Mouse (Mus musculus) MEL (cell line): ENCODE results near the gene Hoxc5. TPM values are rescaled to one million over a fixed set of nuclear protein-coding genes. Genes with fewer than 3 reads are reported as not detected.

Source experiments
- DNase-seq: peaks from one replicate; pipeline ENCODE4 v3.0.0; 2011; ENCODE audit warnings: low read depth, low spot score
- H3K27ac ChIP-seq: 2 replicates; pipeline ENCODE4 v1.5.1; 2012; ENCODE audit warnings: low read depth, mild to moderate bottlenecking, control low read depth, low read length, moderate library complexity; ENCODE audit not compliant: control insufficient read depth
- H3K27me3 ChIP-seq, 2 experiments: fragments of 150-350 bp in 1 of 2; sonication (generic) in 1 of 2; 2 replicates each; pipeline ENCODE4 v1.6.1; 2012; ENCODE audit warnings: low read length in 2 of 2, mild to moderate bottlenecking in 2 of 2, improper control_type of control experiment in 1 of 2, moderate library complexity in 1 of 2; ENCODE audit not compliant: insufficient read depth in 2 of 2, control insufficient read depth in 1 of 2
- H3K36me3 ChIP-seq, 2 experiments: 2 replicates each; pipeline ENCODE4 v1.6.1; 2012 to 2014; ENCODE audit warnings: low read length in 2 of 2, improper control_type of control experiment in 1 of 2, inconsistent platforms in 1 of 2, mild to moderate bottlenecking in 1 of 2; ENCODE audit not compliant: insufficient read depth in 2 of 2, control insufficient read depth in 1 of 2
- H3K4me1 ChIP-seq, 2 experiments: fragments of 150-350 bp in 1 of 2; sonication (generic) in 1 of 2; 2 replicates each; pipeline ENCODE4 v1.6.1; 2012; ENCODE audit warnings: low read length in 2 of 2, improper control_type of control experiment in 1 of 2, mild to moderate bottlenecking in 1 of 2; ENCODE audit not compliant: insufficient read depth in 2 of 2, control insufficient read depth in 1 of 2
- H3K4me3 ChIP-seq, 2 experiments: fragments of 150-350 bp in 1 of 2; sonication (generic) in 1 of 2; 2 replicates each; pipeline ENCODE4 v1.5.1; 2012; ENCODE audit warnings: low read depth in 2 of 2, low read length in 2 of 2, mild to moderate bottlenecking in 2 of 2, moderate library complexity in 2 of 2, control low read depth in 1 of 2, improper control_type of control experiment in 1 of 2; ENCODE audit not compliant: control insufficient read depth in 1 of 2, insufficient read depth in 1 of 2
- H3K79me2 ChIP-seq: 2 replicates; pipeline ENCODE4 v1.6.1; 2012; ENCODE audit warnings: mild to moderate bottlenecking, low read length, moderate library complexity; ENCODE audit not compliant: control insufficient read depth, poor library complexity, insufficient read depth
- H3K9ac ChIP-seq: 2 replicates; pipeline ENCODE4 v1.6.1; 2012; ENCODE audit warnings: low read depth, mild to moderate bottlenecking, control low read depth, low read length, moderate library complexity; ENCODE audit not compliant: control insufficient read depth, poor library complexity, severe bottlenecking
- H3K9me3 ChIP-seq: fragments of 150-350 bp; sonication (generic); replicated peaks from 2 replicates; pipeline ENCODE4 v1.6.1; 2012; ENCODE audit warnings: mild to moderate bottlenecking, low read length, improper control_type of control experiment, moderate library complexity; ENCODE audit not compliant: insufficient read depth
- BHLHE40 ChIP-seq: IDR thresholded peaks from 2 replicates; pipeline ENCODE4 v1.6.1; 2012; ENCODE audit warnings: low read depth, mild to moderate bottlenecking, inconsistent platforms, low read length, improper control_type of control experiment, borderline replicate concordance
- CTCF ChIP-seq, 3 experiments: IDR thresholded peaks in 2 of 3; conservative IDR thresholded peaks in 1 of 3; 2 replicates each; pipeline ENCODE4 v1.5.1; 2011 to 2012; ENCODE audit warnings: low read length in 3 of 3, low read depth in 2 of 3, mild to moderate bottlenecking in 2 of 3, improper control_type of control experiment in 1 of 3, inconsistent platforms in 1 of 3, mixed read lengths in 1 of 3, moderate library complexity in 1 of 3; ENCODE audit not compliant: control insufficient read depth in 1 of 3, insufficient read depth in 1 of 3, poor library complexity in 1 of 3, severe bottlenecking in 1 of 3
- E2F4 ChIP-seq: IDR thresholded peaks from 2 replicates; pipeline ENCODE4 v1.6.1; 2011; ENCODE audit warnings: low read depth, low read length, improper control_type of control experiment, borderline replicate concordance
- ELF1 ChIP-seq: IDR thresholded peaks from 2 replicates; pipeline ENCODE4 v1.6.1; 2014; ENCODE audit warnings: low read depth, mild to moderate bottlenecking, inconsistent platforms, low read length, improper control_type of control experiment, moderate library complexity
- EP300 ChIP-seq, 2 experiments: IDR thresholded peaks; 2 replicates each; pipeline ENCODE4 v1.6.1; 2011; ENCODE audit warnings: improper control_type of control experiment in 2 of 2, low read length in 2 of 2, low read depth in 1 of 2, mild to moderate bottlenecking in 1 of 2
- ETS1 ChIP-seq: IDR thresholded peaks from 2 replicates; pipeline ENCODE4 v1.6.1; 2012; ENCODE audit warnings: low read depth, mild to moderate bottlenecking, inconsistent platforms, low read length, improper control_type of control experiment, moderate library complexity
- GABPA ChIP-seq: IDR thresholded peaks from 2 replicates; pipeline ENCODE4 v1.6.1; 2012; ENCODE audit warnings: low read depth, mild to moderate bottlenecking, inconsistent platforms, low read length, improper control_type of control experiment, moderate library complexity
- GATA1 ChIP-seq: IDR thresholded peaks from 2 replicates; pipeline ENCODE4 v1.6.1; 2011; ENCODE audit warnings: low read depth, low read length, improper control_type of control experiment
- HCFC1 ChIP-seq: IDR thresholded peaks from 2 replicates; pipeline ENCODE4 v1.6.1; 2012; ENCODE audit warnings: low read depth, mild to moderate bottlenecking, inconsistent platforms, low read length, improper control_type of control experiment, moderate library complexity
- MAFK ChIP-seq: IDR thresholded peaks from 2 replicates; pipeline ENCODE4 v1.6.1; 2011; ENCODE audit warnings: low read depth, mild to moderate bottlenecking, low read length, improper control_type of control experiment, borderline replicate concordance
- MAX ChIP-seq: IDR thresholded peaks from 2 replicates; pipeline ENCODE4 v1.6.1; 2011; ENCODE audit warnings: low read length, improper control_type of control experiment
- MAZ ChIP-seq: IDR thresholded peaks from 2 replicates; pipeline ENCODE4 v1.6.1; 2012; ENCODE audit warnings: low read depth, mild to moderate bottlenecking, inconsistent platforms, low read length, improper control_type of control experiment
- MEF2A ChIP-seq: IDR thresholded peaks from 2 replicates; pipeline ENCODE4 v1.6.1; 2014; ENCODE audit warnings: low read depth, mild to moderate bottlenecking, inconsistent platforms, low read length, improper control_type of control experiment; ENCODE audit not compliant: poor library complexity, insufficient replicate concordance, severe bottlenecking; ENCODE audit errors: extremely low read depth
- MXI1 ChIP-seq: IDR thresholded peaks from 2 replicates; pipeline ENCODE4 v1.6.1; 2011; ENCODE audit warnings: mild to moderate bottlenecking, low read depth, low read length, improper control_type of control experiment
- MYB ChIP-seq: IDR thresholded peaks from 2 replicates; pipeline ENCODE4 v1.6.1; 2011; ENCODE audit warnings: mild to moderate bottlenecking, low read depth, low read length, improper control_type of control experiment
- NELFE ChIP-seq: IDR thresholded peaks from 2 replicates; pipeline ENCODE4 v1.6.1; 2011; ENCODE audit warnings: low read depth, low read length, improper control_type of control experiment
- NRF1 ChIP-seq: IDR thresholded peaks from 2 replicates; pipeline ENCODE4 v1.6.1; 2014; ENCODE audit warnings: low read depth, mild to moderate bottlenecking, inconsistent platforms, low read length, improper control_type of control experiment, moderate library complexity; ENCODE audit not compliant: poor library complexity, insufficient read depth, severe bottlenecking
- POLR2A ChIP-seq, 2 experiments: IDR thresholded peaks; 2 replicates each; pipeline ENCODE4 v1.6.1; 2011 to 2012; ENCODE audit warnings: low read length in 2 of 2, mild to moderate bottlenecking in 2 of 2, control low read depth in 1 of 2, improper control_type of control experiment in 1 of 2, low read depth in 1 of 2, moderate library complexity in 1 of 2; ENCODE audit not compliant: control insufficient read depth in 1 of 2, insufficient read depth in 1 of 2, poor library complexity in 1 of 2
- POLR2AphosphoS2 ChIP-seq: IDR thresholded peaks from 2 replicates; pipeline ENCODE4 v1.6.1; 2011; ENCODE audit warnings: low read length, improper control_type of control experiment
- POLR2AphosphoS5 ChIP-seq: IDR thresholded peaks from 2 replicates; pipeline ENCODE4 v1.6.1; 2012; ENCODE audit warnings: low read depth, borderline replicate concordance, mild to moderate bottlenecking, inconsistent platforms, low read length, moderate library complexity, mixed read lengths
- RAD21 ChIP-seq: IDR thresholded peaks from 2 replicates; pipeline ENCODE4 v1.6.1; 2011; ENCODE audit warnings: mild to moderate bottlenecking, low read depth, low read length, improper control_type of control experiment
- SIN3A ChIP-seq: IDR thresholded peaks from 2 replicates; pipeline ENCODE4 v1.6.1; 2012; ENCODE audit warnings: low read length, improper control_type of control experiment, inconsistent platforms
- SMC3 ChIP-seq: IDR thresholded peaks from 2 replicates; pipeline ENCODE4 v1.6.1; 2011; ENCODE audit warnings: low read depth, low read length, improper control_type of control experiment
- TAL1 ChIP-seq: IDR thresholded peaks from 2 replicates; pipeline ENCODE4 v1.6.1; 2012; ENCODE audit warnings: mild to moderate bottlenecking, inconsistent platforms, low read length, moderate library complexity, mixed read lengths
- TBP ChIP-seq: IDR thresholded peaks from 2 replicates; pipeline ENCODE4 v1.8.0; 2011; ENCODE audit warnings: low read depth, low read length, improper control_type of control experiment
- TCF12 ChIP-seq: IDR thresholded peaks from 2 replicates; pipeline ENCODE4 v1.6.1; 2014; ENCODE audit warnings: low read depth, mild to moderate bottlenecking, inconsistent platforms, low read length, improper control_type of control experiment, moderate library complexity
- UBTF ChIP-seq: IDR thresholded peaks from 2 replicates; pipeline ENCODE4 v1.6.1; 2012; ENCODE audit warnings: low read depth, mild to moderate bottlenecking, inconsistent platforms, low read length, improper control_type of control experiment, moderate library complexity, borderline replicate concordance; ENCODE audit not compliant: insufficient read depth
- USF1 ChIP-seq: IDR thresholded peaks from 2 replicates; pipeline ENCODE4 v1.6.1; 2014; ENCODE audit warnings: low read depth, mild to moderate bottlenecking, inconsistent platforms, low read length, improper control_type of control experiment, moderate library complexity
- ZC3H11A ChIP-seq: IDR thresholded peaks from 2 replicates; pipeline ENCODE4 v1.6.1; 2012; ENCODE audit warnings: low read depth, mild to moderate bottlenecking, inconsistent platforms, low read length, improper control_type of control experiment
- ZKSCAN1 ChIP-seq: IDR thresholded peaks from 2 replicates; pipeline ENCODE4 v1.6.1; 2012; ENCODE audit warnings: low read depth, mild to moderate bottlenecking, inconsistent platforms, low read length, improper control_type of control experiment, moderate library complexity
- ZNF384 ChIP-seq: IDR thresholded peaks from 2 replicates; pipeline ENCODE4 v1.6.1; 2012; ENCODE audit warnings: low read depth, mild to moderate bottlenecking, inconsistent platforms, low read length, improper control_type of control experiment
- polyA plus RNA-seq, 2 experiments: library from polyadenylated mRNA; stranded (reverse) in 1 of 2; unstranded in 1 of 2; fragments of >175 nt in 1 of 2; fragments of >200 nt in 1 of 2; gene quantifications; 2 replicates each; pipeline versions ENCODE4 v1.2.1 to v1.2.4; 2012; ENCODE audit warnings: low replicate concordance in 2 of 2, low read depth in 1 of 2; ENCODE audit not compliant: insufficient read length in 2 of 2, insufficient read depth in 1 of 2, missing spikeins in 1 of 2
- total RNA-seq: library from RNA; depleted of rRNA; stranded (reverse); fragments of 300-350 nt; gene quantifications from 2 replicates; pipeline ENCODE4 v1.2.3, GENCODE M21; 2012

Gene Hoxc5
- total and polyA plus RNA-seq, 3 experiments = 0.46 to 3.0 TPM; not detected in 1

DNA sequence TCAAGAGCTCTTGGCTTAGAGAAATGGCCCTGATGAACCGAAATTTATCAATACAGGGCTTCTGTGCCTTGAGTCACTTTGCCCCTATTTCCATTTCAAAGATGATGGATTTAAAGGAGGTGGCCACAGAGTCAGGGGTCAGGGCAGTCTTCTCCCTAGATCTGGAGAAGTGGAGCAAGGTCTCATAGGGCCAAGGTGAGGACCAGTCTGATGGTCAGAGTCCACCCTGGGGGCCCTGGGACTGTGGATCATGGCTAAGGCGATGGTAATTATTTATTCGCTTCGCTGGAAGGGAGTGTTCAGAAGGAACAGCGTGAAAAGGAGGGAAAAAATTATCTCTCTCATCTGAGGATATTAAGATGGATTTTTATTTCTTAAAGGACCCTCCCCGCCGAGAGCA is 7.8 kb downstream of the Hoxc5 start:
- no peaks in the 10 kb centered on the region for H3K9me3 ChIP-seq
- H3K36me3 ChIP-seq = peaks cover 0 to 24% of the 10 kb centered on the region in 2 experiments; a peak in 2 of 4 replicates
- H3K27ac ChIP-seq = no peak overlapping the region
- TF ChIP-seq USF1 = no peak
- TF ChIP-seq SIN3A = no peak
- no peak for TF ChIP-seq EP300 (IDR thresholded peaks at IDR 0.05; ENCODE audit: low read depth in 1 of 2, low read length in 2 of 2)
- H3K79me2 ChIP-seq = peaks cover 46% of the 10 kb centered on the region
- peaks cover 19 to 27% of the 10 kb centered on the region in 2 experiments for H3K4me1 ChIP-seq
- H3K4me3 ChIP-seq = no peak overlapping the region; a peak in 1 of 4 replicates
- DNase-seq = no peak
- H3K27me3 ChIP-seq = no peaks in the 10 kb centered on the region
- no peak overlapping the region for H3K9ac ChIP-seq

GRCm38 (mm10) chr15:102975688-102976111 is 8.5 kb downstream of the Hoxc5 start:
- peak; percentile 82 for DNase-seq
- Histone ChIP-seq H3K4me1 (peaks cover 16 to 26% of the 10 kb centered on the region in 2 experiments), H3K9me3 (no peaks in the 10 kb centered on the region), H3K36me3 (peaks cover 0 to 18% of the 10 kb centered on the region in 2 experiments; a peak in 2 of 4 replicates), H3K79me2 (peaks cover 50% of the 10 kb centered on the region), H3K27ac (peak overlapping the region; percentile 3), H3K9ac (peak overlapping the region; percentile 93), H3K4me3 (peak overlapping the region; percentile 81 to 89), H3K27me3 (no peaks in the 10 kb centered on the region)
- TF ChIP-seq POLR2AphosphoS2 = peak; percentile 56; the same call in 1 of the 2 replicates
- no peak for TF ChIP-seq MYB
- no peak; the same call in 1 of the 2 replicates for TF ChIP-seq HCFC1
- peak in 1 of 2 experiments; percentile 50; a peak in 1 of 4 replicates for TF ChIP-seq POLR2A (IDR thresholded peaks at IDR 0.05; ENCODE audit: control insufficient read depth in 1 of 2, insufficient read depth in 1 of 2, low read depth in 1 of 2, low read length in 2 of 2, poor library complexity in 1 of 2)
- no peak for TF ChIP-seq UBTF
- no peak; the same call in 1 of the 2 replicates for TF ChIP-seq E2F4
- TF ChIP-seq MEF2A = no peak
- TF ChIP-seq ZKSCAN1 = no peak
- TF ChIP-seq SIN3A = peak; percentile 19
- no peak for TF ChIP-seq NELFE
- TF ChIP-seq MAZ = no peak
- TF ChIP-seq ELF1 = no peak
- no peak for TF ChIP-seq MAFK
- no peak for TF ChIP-seq CTCF (IDR thresholded peaks at IDR 0.05 in 2 of 3, conservative IDR thresholded peaks at IDR 0.05 in 1 of 3; ENCODE audit: control insufficient read depth in 1 of 3, insufficient read depth in 1 of 3, low read depth in 2 of 3, low read length in 3 of 3, poor library complexity in 1 of 3, severe bottlenecking in 1 of 3)
- no peak for TF ChIP-seq POLR2AphosphoS5
- TF ChIP-seq NRF1 = no peak
- TF ChIP-seq RAD21 = no peak
- no peak for TF ChIP-seq GATA1
- no peak; the same call in 1 of the 2 replicates for TF ChIP-seq MAX
- TF ChIP-seq ZNF384 = no peak
- no peak for TF ChIP-seq BHLHE40
- no peak for TF ChIP-seq GABPA
- TF ChIP-seq MXI1 = 0 out of 2 replicates have a peak, but pooled peaks have one; percentile 3
- TF ChIP-seq TCF12 = no peak
- no peak for TF ChIP-seq EP300 (IDR thresholded peaks at IDR 0.05; ENCODE audit: low read depth in 1 of 2, low read length in 2 of 2)
- no peak for TF ChIP-seq SMC3
- no peak for TF ChIP-seq TAL1
- TF ChIP-seq TBP = peak; percentile 55; the same call in 1 of the 2 replicates
- TF ChIP-seq ETS1 = no peak
- 0 out of 2 replicates have a peak, but pooled peaks have one; percentile 12 for TF ChIP-seq USF1
- TF ChIP-seq ZC3H11A = no peak
